Mouse (Mus musculus) CH12.LX (cell line): Measurements from ENCODE around the gene Ank2. TPM values are rescaled to one million over a fixed set of nuclear protein-coding genes. Genes with fewer than 3 reads are reported as not detected.

Experiments used
- DNase-seq: peaks from one replicate; pipeline ENCODE4 v3.0.0-alpha.2; 2013; ENCODE audit errors: extremely low read depth
- H3K27ac ChIP-seq: 2 replicates; pipeline ENCODE4 v1.5.1; 2012; ENCODE audit warnings: low read depth, mild to moderate bottlenecking, control low read depth, moderate library complexity; ENCODE audit not compliant: insufficient read depth
- H3K27me3 ChIP-seq: replicated peaks from 2 replicates; pipeline ENCODE3; 2012; ENCODE audit warnings: inconsistent platforms
- H3K36me3 ChIP-seq, 2 experiments: replicated peaks in 1 of 2; 2 replicates each; pipeline versions ENCODE3 to v1.6.1; 2012; ENCODE audit warnings: inconsistent platforms in 1 of 2, low read length in 1 of 2, mild to moderate bottlenecking in 1 of 2, mixed read lengths in 1 of 2, moderate library complexity in 1 of 2; ENCODE audit not compliant: control insufficient read depth in 1 of 2, insufficient read depth in 1 of 2
- H3K4me1 ChIP-seq, 2 experiments: 2 replicates each; pipeline ENCODE4 v1.6.1; 2012; ENCODE audit warnings: inconsistent platforms in 1 of 2, moderate library complexity in 1 of 2; ENCODE audit not compliant: insufficient read depth in 2 of 2, control insufficient read depth in 1 of 2
- H3K4me2 ChIP-seq: 2 replicates; pipeline ENCODE4 v1.6.1; 2012; ENCODE audit warnings: low read depth, mild to moderate bottlenecking, control low read depth; ENCODE audit not compliant: poor library complexity, insufficient read depth, severe bottlenecking
- H3K4me3 ChIP-seq, 3 experiments: fragments of 150-350 bp in 1 of 3; sonication (generic) in 1 of 3; replicated peaks in 1 of 3; 2 replicates each; pipeline versions ENCODE3 to v1.5.1; 2011 to 2012; ENCODE audit warnings: low read depth in 2 of 3, low read length in 2 of 3, mild to moderate bottlenecking in 2 of 3, moderate library complexity in 2 of 3, control low read depth in 1 of 3, improper control_type of control experiment in 1 of 3, inconsistent platforms in 1 of 3, mixed read lengths in 1 of 3; ENCODE audit not compliant: poor library complexity in 1 of 3
- H3K79me2 ChIP-seq: replicated peaks from 2 replicates; pipeline ENCODE4 v1.6.1; 2012; ENCODE audit warnings: mild to moderate bottlenecking, moderate library complexity; ENCODE audit not compliant: control insufficient read depth, poor library complexity, insufficient read depth, severe bottlenecking; ENCODE audit errors: extremely low read depth
- H3K9ac ChIP-seq: 2 replicates; pipeline ENCODE4 v1.6.1; 2012; ENCODE audit warnings: low read depth, mild to moderate bottlenecking, control low read depth, moderate library complexity; ENCODE audit not compliant: insufficient read depth
- H3K9me3 ChIP-seq: replicated peaks from 2 replicates; pipeline ENCODE3; 2012; ENCODE audit warnings: low read length, inconsistent platforms, mixed read lengths
- BHLHE40 ChIP-seq: IDR thresholded peaks from 2 replicates; pipeline ENCODE4 v1.6.1; 2011; ENCODE audit warnings: mild to moderate bottlenecking, low read depth, low read length, improper control_type of control experiment
- CHD2 ChIP-seq: IDR thresholded peaks from 2 replicates; pipeline ENCODE4 v1.6.1; 2011; ENCODE audit warnings: low read length, improper control_type of control experiment
- E2F4 ChIP-seq: IDR thresholded peaks from 2 replicates; pipeline ENCODE4 v1.6.1; 2011; ENCODE audit warnings: low read depth, low read length, improper control_type of control experiment; ENCODE audit not compliant: insufficient replicate concordance
- ELF1 ChIP-seq: IDR thresholded peaks from 2 replicates; pipeline ENCODE4 v1.6.1; 2014; ENCODE audit warnings: low read depth, mild to moderate bottlenecking, inconsistent platforms, low read length, improper control_type of control experiment
- IRF4 ChIP-seq: IDR thresholded peaks from 2 replicates; pipeline ENCODE4 v1.6.1; 2014; ENCODE audit warnings: low read depth, mild to moderate bottlenecking, inconsistent platforms, low read length, improper control_type of control experiment
- JUND ChIP-seq: conservative IDR thresholded peaks from 2 replicates; pipeline ENCODE4 v1.6.1; 2011; ENCODE audit warnings: low read depth, low read length, improper control_type of control experiment
- KAT2A ChIP-seq: IDR thresholded peaks from 2 replicates; pipeline ENCODE4 v1.6.1; 2012; ENCODE audit warnings: low read length, improper control_type of control experiment, inconsistent platforms; ENCODE audit not compliant: insufficient replicate concordance
- MAFK ChIP-seq: IDR thresholded peaks from 2 replicates; pipeline ENCODE4 v1.6.1; 2011; ENCODE audit warnings: low read length, improper control_type of control experiment; ENCODE audit not compliant: insufficient replicate concordance
- MAX ChIP-seq: IDR thresholded peaks from 2 replicates; pipeline ENCODE4 v1.6.1; 2011; ENCODE audit warnings: low read length, improper control_type of control experiment
- MEF2A ChIP-seq: IDR thresholded peaks from 2 replicates; pipeline ENCODE4 v1.6.1; 2014; ENCODE audit warnings: low read depth, mild to moderate bottlenecking, inconsistent platforms, low read length, improper control_type of control experiment, borderline replicate concordance
- NRF1 ChIP-seq: IDR thresholded peaks from 2 replicates; pipeline ENCODE4 v1.6.1; 2014; ENCODE audit warnings: low read depth, mild to moderate bottlenecking, inconsistent platforms, low read length, improper control_type of control experiment, moderate library complexity
- POLR2A ChIP-seq: IDR thresholded peaks from 2 replicates; pipeline ENCODE4 v1.6.1; 2011; ENCODE audit warnings: low read depth, mild to moderate bottlenecking, improper control_type of control experiment, low read length
- POLR2AphosphoS2 ChIP-seq: IDR thresholded peaks from 2 replicates; pipeline ENCODE4 v1.6.1; 2011; ENCODE audit warnings: low read depth, low read length, improper control_type of control experiment
- RAD21 ChIP-seq: IDR thresholded peaks from 2 replicates; pipeline ENCODE4 v1.6.1; 2011; ENCODE audit warnings: low read depth, mild to moderate bottlenecking, low read length, improper control_type of control experiment, moderate library complexity
- RCOR1 ChIP-seq: conservative IDR thresholded peaks from 2 replicates; pipeline ENCODE4 v1.6.1; 2012; ENCODE audit warnings: low read depth, mild to moderate bottlenecking, inconsistent platforms, low read length, improper control_type of control experiment
- SIN3A ChIP-seq: IDR thresholded peaks from 2 replicates; pipeline ENCODE4 v1.6.1; 2012; ENCODE audit warnings: low read length, improper control_type of control experiment, inconsistent platforms
- UBTF ChIP-seq: IDR thresholded peaks from 2 replicates; pipeline ENCODE4 v1.6.1; 2012; ENCODE audit warnings: low read depth, mild to moderate bottlenecking, inconsistent platforms, low read length, improper control_type of control experiment, moderate library complexity
- USF1 ChIP-seq: IDR thresholded peaks from 2 replicates; pipeline ENCODE4 v1.6.1; 2014; ENCODE audit warnings: low read depth, mild to moderate bottlenecking, inconsistent platforms, low read length, improper control_type of control experiment
- USF2 ChIP-seq: conservative IDR thresholded peaks from 2 replicates; pipeline ENCODE4 v1.6.1; 2011; ENCODE audit warnings: low read depth, low read length, improper control_type of control experiment
- ZC3H11A ChIP-seq: IDR thresholded peaks from 2 replicates; pipeline ENCODE4 v1.6.1; 2012; ENCODE audit warnings: low read depth, mild to moderate bottlenecking, inconsistent platforms, low read length, improper control_type of control experiment
- ZMIZ1 ChIP-seq: IDR thresholded peaks from 2 replicates; pipeline ENCODE4 v1.6.1; 2012; ENCODE audit warnings: low read depth, mild to moderate bottlenecking, inconsistent platforms, low read length, improper control_type of control experiment
- ZNF384 ChIP-seq: IDR thresholded peaks from 2 replicates; pipeline ENCODE4 v1.6.1; 2012; ENCODE audit warnings: low read depth, low read length, improper control_type of control experiment, inconsistent platforms
- dilution Hi-C: fragments of 300-500 bp; cut with MboI; formaldehyde crosslinking; loops from 2 replicates; pipeline ENCODE4 v1.14.3; 2020; ENCODE audit warnings: low sequenced_read_pairs; ENCODE audit not compliant: extremely low pct_unique_long_range_greater_than_20kb, extremely low pct_ligation_motif_present
- in situ Hi-C: fragments of 300-500 bp; cut with MboI; formaldehyde crosslinking; loops from 3 replicates; pipeline ENCODE4 v1.14.3; 2019; ENCODE audit warnings: low sequenced_read_pairs, low pct_ligation_motif_present, low pct_unique_long_range_greater_than_20kb, mixed read lengths
- polyA plus RNA-seq: library from polyadenylated mRNA; unstranded; fragments of >175 nt; gene quantifications from 2 replicates; pipeline ENCODE4 v1.2.1, GENCODE M21; 2012; ENCODE audit warnings: low read depth; ENCODE audit not compliant: insufficient read length
- total RNA-seq, 2 experiments: library from RNA; depleted of rRNA; stranded (reverse); fragments of 300-350 nt in 1 of 2; fragments of >200 nt in 1 of 2; gene quantifications; 2 replicates each; pipeline ENCODE4 v1.2.3; 2012 to 2014

Ank2 gene
- total and polyA plus RNA-seq, 3 experiments, result 3.9 to 20.9 (median 12.2) TPM

DNA sequence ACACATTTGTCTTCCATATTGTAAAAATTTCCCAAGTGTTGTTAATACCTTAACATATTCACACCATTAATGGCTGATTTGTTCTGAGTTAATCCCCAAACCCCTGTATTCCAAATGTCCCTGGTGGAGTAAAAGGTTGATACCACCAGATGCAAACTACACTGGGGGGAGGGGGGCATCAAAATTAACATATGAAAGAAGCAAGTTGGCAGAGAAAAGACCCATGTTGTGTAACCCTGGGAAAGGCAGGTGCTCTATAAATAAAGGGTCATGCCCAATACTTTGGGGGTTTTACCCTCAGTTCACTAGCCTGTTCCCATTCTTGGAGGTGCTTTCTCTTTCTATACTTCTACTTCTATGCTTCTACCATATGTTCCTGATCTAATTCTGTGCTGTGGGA lies 198.4 kb downstream of the Ank2 start:
- Histone ChIP-seq H3K27me3 (no peaks in the 10 kb centered on the region), H3K9ac (no peak overlapping the region), H3K79me2 (no peaks in the 10 kb centered on the region), H3K36me3 (no peaks in the 10 kb centered on the region), H3K4me1 (peaks cover 6 to 35% of the 10 kb centered on the region in 2 experiments), H3K4me3 (no peak overlapping the region), H3K4me2 (no peak overlapping the region), H3K27ac (no peak overlapping the region), H3K9me3 (no peaks in the 10 kb centered on the region)
- no peak for DNase-seq
- dilution Hi-C loops, result no loop called here
- in situ Hi-C loops, result no loop called here
- TF ChIP-seq CHD2 (no peak), ZC3H11A (no peak), ZNF384 (no peak), IRF4 (no peak), POLR2AphosphoS2 (no peak), E2F4 (no peak), UBTF (no peak), SIN3A (no peak), NRF1 (no peak), RCOR1 (no peak), USF2 (no peak), ZMIZ1 (no peak), JUND (no peak), MEF2A (no peak), RAD21 (no peak), KAT2A (no peak), USF1 (no peak), MAX (no peak)

DNA sequence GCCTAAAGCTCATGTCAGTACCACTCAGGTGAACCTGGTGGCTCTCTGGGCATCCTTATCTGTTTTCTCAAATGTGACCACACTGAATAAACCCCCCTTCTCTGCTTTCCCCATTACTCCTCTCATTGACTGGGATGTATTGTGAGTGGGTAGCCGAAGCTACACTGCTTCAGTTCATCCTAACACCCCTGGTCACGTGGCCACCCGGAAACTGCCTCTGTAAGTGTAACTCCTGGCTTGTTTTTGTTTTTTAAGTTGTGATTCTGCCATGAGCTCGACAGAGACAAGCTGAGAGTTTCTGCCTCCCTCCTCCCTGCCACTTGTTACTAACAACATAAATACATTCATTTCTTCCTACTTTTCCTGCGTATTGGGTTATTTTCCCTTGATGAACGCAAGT lies 203.2 kb downstream of the Ank2 start:
- Histone ChIP-seq H3K9me3 (no peaks in the 10 kb centered on the region), H3K36me3 (no peaks in the 10 kb centered on the region), H3K4me1 (peaks cover 13 to 49% of the 10 kb centered on the region in 2 experiments), H3K4me3 (no peak overlapping the region), H3K9ac (peak overlapping the region; percentile 25), H3K4me2 (peak overlapping the region; percentile 90), H3K27me3 (no peaks in the 10 kb centered on the region), H3K27ac (peak overlapping the region; percentile 39; the same call in 1 of the 2 replicates), H3K79me2 (no peaks in the 10 kb centered on the region)
- dilution Hi-C loops (no loop called here), in situ Hi-C loops (no loop called here)
- no peak for DNase-seq
- TF ChIP-seq ELF1, result peak; percentile 56
- TF ChIP-seq MEF2A, result 0 out of 2 replicates have a peak, but pooled peaks have one; percentile 27
- TF ChIP-seq MAX, result peak; percentile 71; the same call in 1 of the 2 replicates
- TF ChIP-seq POLR2A, result no peak
- TF ChIP-seq USF1, result peak; percentile 85
- TF ChIP-seq BHLHE40, result peak; percentile 68
- TF ChIP-seq USF2, result peak; percentile 77
- no peak for TF ChIP-seq MAFK
